Mouse (Mus musculus) adrenal gland, adult 2 months (tissue): ENCODE results near the gene Ryr2. TPM values are rescaled to one million over a fixed set of nuclear protein-coding genes. Genes with fewer than 3 reads are reported as not detected.
"Not testable (repeated sequence)": the region's sequence is repeated elsewhere in the genome, so short reads cannot be mapped to it uniquely, and the experiment has no call there.

Experiments used
- DNase-seq: peaks from one replicate; pipeline ENCODE4 v3.0.0; 2021
- polyA plus RNA-seq: library from polyadenylated mRNA; depleted of rRNA; stranded (reverse); fragments of >200 nt; gene quantifications from 2 replicates; pipeline ENCODE4 v1.2.3, GENCODE M21; 2012
- total RNA-seq, 2 experiments: library from RNA; stranded (reverse); gene quantifications; 2 replicates each; pipeline ENCODE4 v1.2.3; 2021

Gene Ryr2
- total and polyA plus RNA-seq, 3 experiments, result 0.37 to 14.7 (median 13.9) TPM

GRCm38 (mm10) chr13:11941724-11942123 lies 165.0 kb downstream of the Ryr2 start:
- no peak for DNase-seq

DNA sequence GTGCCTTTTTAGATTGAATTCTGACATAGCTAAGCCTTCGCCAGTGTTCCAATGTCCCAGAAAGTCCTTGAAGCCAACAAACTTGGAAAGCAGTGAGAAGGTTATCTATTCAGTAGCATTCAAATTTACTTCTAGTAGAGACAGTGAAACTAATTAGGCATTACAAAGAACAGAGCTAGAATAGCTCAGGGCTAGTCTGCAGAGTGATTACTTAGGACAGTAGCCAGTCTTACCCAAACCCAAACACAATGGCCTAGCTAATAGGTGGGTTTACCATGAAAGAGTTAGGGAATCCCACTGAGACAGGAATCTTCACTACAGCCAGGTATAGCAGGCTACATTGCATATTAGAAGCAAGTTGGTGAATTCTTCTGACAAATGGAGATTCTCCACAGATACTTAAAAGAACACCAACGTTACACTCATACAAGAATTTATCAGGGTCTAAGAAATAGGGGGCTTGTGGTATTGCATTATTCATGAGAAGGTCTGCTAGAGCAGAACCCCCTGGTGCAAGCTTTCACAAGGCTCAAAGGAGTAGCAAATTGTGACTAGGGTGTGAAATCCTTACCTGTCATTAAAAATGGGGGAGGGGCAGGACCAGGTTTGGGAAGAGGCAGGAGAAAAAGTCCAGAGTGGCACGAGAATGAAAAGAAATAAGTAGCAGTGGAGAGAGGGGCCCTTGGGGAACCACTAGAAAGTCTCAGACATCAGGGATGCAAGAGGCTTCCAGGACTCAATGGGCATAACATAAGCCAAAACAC lies 172.3 kb downstream of the Ryr2 start:
- DNase-seq, result not testable (repeated sequence)

DNA sequence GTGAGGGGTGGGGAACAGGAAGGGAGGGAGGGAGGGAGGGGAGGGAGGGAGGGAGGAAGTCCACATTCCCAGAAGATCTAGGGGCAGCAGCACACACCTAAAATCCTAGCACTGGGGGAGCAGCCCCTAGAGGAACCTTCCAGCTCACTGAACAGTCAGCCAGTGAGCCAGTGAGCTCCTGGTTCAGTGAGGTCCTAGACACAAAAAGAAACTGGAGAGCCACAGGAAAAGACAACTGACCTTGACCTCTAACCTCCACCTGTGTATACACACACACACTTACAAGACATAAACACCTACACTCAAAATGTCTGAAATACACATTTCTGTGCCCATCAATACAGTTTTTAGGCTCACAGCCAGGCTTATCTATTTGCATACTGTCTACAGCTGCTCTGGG lies 173.4 kb downstream of the Ryr2 start:
- DNase-seq, result no peak

DNA sequence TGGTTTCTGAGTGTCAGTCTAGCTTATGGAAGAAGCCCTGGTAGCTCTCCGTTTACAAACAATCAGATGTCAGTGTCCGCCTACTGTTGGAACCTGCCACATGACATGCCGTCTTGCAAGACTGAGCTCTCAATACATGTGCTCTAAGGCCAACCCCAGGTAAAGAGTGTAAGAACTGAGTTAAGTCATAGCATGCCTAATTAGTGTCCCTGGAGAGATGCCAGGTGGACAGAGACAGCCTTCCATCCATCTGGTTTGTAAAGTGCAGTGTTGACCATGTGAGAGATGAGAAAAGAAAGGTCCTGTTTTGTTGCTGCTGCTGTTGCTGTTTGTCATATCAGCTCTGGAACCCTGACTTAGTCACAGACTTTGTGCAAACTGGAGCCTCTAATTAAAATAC lies 178.0 kb downstream of the Ryr2 start:
- DNase-seq, result no peak

DNA sequence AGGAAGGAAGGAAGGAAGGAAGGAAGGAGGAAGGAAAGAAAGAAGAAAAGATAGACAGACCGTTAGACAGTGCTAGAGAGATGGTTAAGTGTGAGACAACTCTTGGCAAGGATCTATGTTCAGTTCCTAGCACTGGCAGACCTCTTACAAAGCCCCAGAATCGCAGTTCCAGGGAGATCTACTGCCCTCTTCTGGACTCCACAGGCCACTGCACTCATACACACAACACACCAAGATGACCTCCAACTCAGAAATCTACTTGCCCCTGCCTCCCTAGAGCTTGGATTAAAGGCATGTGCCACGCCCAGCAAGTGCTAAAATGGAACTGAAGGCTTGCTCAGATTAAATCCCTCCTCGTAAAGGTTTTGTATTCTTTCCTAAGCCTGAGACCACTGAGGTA lies 179.0 kb downstream of the Ryr2 start:
- DNase-seq, result no peak

- DNase-seq, result peak; percentile 11
Measured at GRCm38 (mm10) chr13:11926720-11927500, 179.8 kb downstream of the Ryr2 start.

DNA sequence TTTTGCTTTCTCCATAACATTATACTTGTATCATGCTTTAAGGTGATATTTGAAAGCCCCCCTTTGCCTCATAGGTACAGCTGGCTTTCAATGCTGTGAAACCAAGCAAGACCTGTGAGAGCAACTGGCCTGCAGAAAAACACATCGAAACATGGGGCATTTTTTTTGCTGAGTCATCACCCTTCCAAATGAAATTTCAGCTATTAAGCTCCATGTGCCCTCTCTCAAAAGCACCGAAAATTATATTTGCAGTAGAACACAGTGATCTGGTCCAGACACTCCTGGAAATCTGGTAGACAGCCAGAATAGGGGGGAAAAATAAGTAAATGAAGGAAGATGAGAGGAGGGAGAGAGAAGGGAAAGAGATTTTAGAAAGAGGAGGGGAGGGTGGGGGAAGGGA lies 180.5 kb downstream of the Ryr2 start:
- DNase-seq, result peak; percentile 3

DNA sequence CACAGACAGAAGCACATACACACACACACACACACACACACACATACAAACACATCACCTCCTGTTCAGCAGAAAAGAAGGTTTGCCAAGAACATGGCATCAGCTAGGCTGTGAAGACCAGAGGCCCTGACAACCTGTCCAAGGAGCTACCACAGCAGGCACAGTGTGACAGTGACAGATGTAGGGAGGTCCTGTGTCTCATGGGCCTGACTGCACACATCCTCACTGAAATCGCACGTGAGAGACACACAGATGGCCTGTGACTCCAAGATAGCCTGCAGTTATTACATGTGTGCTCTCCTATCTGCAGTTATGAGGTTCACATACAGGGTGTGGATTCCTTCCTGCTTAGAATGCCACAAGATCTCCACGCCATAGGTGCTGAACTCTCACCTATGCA lies 182.0 kb downstream of the Ryr2 start:
- no peak for DNase-seq

DNA sequence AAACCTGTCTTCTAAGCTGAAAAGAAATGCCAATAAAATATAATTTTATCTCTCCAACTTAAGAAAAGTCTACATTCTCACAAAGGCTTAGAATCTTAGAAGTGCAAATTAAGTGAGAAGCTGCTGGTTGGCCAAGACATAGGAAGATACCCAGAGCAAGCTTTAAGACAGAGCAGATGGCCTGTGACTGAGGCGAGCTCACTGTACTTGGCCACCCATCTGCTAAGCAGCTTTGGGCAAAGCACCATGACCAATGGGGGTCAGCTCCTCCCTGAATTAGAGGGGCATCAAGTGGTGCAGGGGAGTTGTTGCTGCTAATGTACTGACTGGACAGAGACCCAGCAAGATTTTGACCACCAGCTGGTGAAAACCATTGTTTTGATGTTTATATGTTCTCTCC lies 186.2 kb downstream of the Ryr2 start:
- DNase-seq, result no peak

- no peak for DNase-seq
Measured at GRCm38 (mm10) chr13:11919448-11919847, 187.3 kb downstream of the Ryr2 start.

DNA sequence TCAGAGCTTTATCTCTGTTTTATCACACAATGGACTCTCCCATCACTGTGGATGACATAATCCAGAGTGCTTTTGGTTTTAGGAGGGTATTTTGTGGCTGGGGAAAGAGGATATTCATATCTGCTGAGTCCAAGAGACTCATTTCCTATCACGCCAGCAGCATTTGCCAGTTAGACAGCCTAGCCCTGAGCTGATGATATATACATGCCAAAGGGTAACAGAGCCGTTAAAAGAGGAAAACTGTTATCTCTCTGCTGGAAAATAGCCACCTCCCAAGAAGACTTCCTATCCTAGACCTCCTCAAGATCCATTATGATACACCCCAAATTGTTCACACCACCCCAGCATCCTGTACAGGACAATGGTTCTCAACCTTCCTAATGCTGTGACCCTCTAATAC lies 191.1 kb downstream of the Ryr2 start:
- no peak for DNase-seq

GRCm38 (mm10) chr13:11914682-11915081 lies 192.1 kb downstream of the Ryr2 start:
- DNase-seq, result no peak

- no peak for DNase-seq
Measured at GRCm38 (mm10) chr13:11912208-11912607, 194.5 kb downstream of the Ryr2 start.

DNA sequence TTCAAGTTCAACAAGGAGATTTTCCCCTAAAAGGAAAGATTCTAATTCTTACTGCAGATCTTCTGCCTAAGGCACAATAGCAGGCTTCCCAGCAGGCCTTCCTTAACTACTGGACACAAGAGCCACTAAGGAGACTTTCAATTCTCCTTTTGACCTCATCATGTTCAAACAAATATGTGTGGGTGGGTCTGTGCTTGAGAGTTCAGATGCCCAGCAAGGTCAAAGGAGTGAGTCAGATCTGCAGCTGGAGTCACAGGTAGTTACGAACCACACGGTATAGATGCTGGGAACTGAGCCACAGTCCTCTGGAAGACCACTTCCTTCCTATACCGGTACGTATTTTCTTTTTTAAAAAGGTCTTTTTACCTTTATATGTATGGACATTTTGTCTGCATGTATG lies 198.6 kb downstream of the Ryr2 start:
- no peak for DNase-seq

DNA sequence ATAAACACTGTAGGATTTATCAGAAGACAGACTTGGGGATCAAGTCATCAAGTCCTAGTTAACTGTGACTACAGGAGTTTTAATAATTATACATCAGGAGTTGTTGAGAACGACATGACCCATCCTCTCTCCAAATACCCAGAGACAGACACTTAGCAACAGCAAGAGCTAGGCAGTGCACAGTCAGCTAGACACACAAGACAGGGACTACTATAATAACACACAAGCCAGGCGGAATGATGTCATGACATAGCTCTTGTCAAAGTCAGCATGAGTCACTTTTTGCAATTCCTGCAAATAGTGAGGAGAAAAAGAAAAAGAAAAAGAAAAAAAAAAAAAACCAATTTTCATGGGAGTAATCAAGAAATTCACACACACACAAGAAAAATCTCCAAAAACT lies 201.6 kb downstream of the Ryr2 start:
- peak; percentile 37 for DNase-seq

GRCm38 (mm10) chr13:11903272-11903671 lies 203.5 kb downstream of the Ryr2 start:
- DNase-seq, result no peak

GRCm38 (mm10) chr13:11902856-11903255 lies 203.9 kb downstream of the Ryr2 start:
- DNase-seq, result no peak

- no peak for DNase-seq
Measured at GRCm38 (mm10) chr13:11900631-11901030, 206.1 kb downstream of the Ryr2 start.

DNA sequence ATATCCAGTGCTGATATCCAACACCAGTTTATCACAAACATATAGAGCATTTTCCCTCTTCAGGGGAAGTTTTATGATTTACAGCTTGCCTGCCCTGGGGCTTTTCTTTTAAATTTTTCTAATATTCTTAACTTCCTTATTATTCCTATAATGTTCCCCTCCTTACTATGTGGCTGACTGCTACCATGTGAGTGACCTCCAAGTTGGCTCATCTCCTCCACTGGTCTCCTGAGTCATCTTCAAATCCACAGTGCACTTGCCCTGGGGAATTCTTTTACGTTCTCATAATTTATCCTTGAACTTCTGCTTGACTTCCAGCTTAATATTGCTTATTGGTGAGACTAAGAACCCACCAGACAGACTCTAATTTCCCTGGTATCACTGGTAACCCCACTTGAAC lies 211.1 kb downstream of the Ryr2 start:
- peak; percentile 14 for DNase-seq

DNA sequence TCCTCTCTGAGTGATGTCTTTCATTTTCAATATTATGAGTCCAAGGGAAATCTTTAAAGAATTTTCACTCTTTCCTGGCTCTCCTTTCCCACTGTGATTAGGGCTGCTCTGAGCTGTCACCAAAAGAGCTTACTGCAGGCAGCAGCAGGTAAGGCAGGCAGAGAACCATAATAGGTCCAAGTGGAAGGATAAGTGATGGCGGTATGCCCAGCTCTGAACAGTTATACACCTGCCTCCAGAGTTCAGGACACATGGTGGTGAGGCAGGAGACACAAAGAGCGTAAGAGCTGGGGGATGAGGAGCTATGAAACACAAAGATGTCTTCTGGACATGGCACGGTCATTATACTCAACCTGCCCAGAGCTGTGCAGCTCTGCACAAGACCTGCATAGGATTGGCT lies 215.0 kb downstream of the Ryr2 start:
- DNase-seq, result no peak

GRCm38 (mm10) chr13:11891115-11891514 lies 215.6 kb downstream of the Ryr2 start:
- no peak for DNase-seq

DNA sequence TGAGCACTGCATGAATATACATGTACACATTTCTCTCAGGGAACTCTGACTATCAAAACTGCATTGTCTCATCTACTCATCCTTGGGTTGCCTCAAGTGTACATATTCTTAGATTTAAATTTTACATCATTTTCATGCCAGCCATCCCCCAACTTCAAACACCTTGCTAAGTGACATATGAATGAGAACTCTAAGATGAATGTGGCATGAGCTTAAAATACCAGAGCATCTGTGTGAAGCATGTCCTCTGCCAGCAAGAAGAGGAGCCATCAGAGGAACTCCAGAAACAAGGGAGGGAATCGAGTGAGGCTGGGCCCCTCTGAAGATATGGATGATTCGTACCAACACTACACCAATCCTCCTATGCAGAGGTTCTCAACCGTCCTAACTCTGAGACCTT lies 222.6 kb downstream of the Ryr2 start:
- DNase-seq, result no peak

GRCm38 (mm10) chr13:11882359-11882758 lies 224.4 kb downstream of the Ryr2 start:
- DNase-seq, result no peak
